Mouse (Mus musculus) heart, embryonic 10.5 days (tissue): Measurements from ENCODE around the gene Phtf1. TPM values are rescaled to one million over a fixed set of nuclear protein-coding genes. Genes with fewer than 3 reads are reported as not detected.

ENCODE experiments used
- DNase-seq: peaks from one replicate; pipeline ENCODE4 v3.0.0-alpha.2; 2017; ENCODE audit warnings: low spot score
- H3K27ac ChIP-seq: fragments of 300-500 bp; sonication (generic); 2 replicates; pipeline ENCODE4 v1.5.1; 2016; ENCODE audit warnings: mild to moderate bottlenecking
- H3K27me3 ChIP-seq: fragments of 300-500 bp; sonication (generic); 2 replicates; pipeline ENCODE4 v1.6.1; 2016; ENCODE audit warnings: mild to moderate bottlenecking; ENCODE audit not compliant: poor library complexity, insufficient read depth, severe bottlenecking
- H3K36me3 ChIP-seq: fragments of 300-500 bp; sonication (generic); 2 replicates; pipeline ENCODE4 v1.6.1; 2016; ENCODE audit warnings: mild to moderate bottlenecking, moderate library complexity
- H3K4me1 ChIP-seq: fragments of 300-500 bp; sonication (generic); 2 replicates; pipeline ENCODE4 v1.6.1; 2016; ENCODE audit warnings: mild to moderate bottlenecking
- H3K4me3 ChIP-seq: fragments of 300-500 bp; sonication (generic); 2 replicates; pipeline ENCODE4 v1.5.1; 2016; ENCODE audit warnings: mild to moderate bottlenecking, moderate library complexity
- H3K9me3 ChIP-seq: fragments of 300-500 bp; sonication (generic); 2 replicates; pipeline ENCODE4 v1.6.1; 2016; ENCODE audit warnings: mild to moderate bottlenecking, moderate library complexity
- WGBS: fragments of 180-500 bp; shearing (Covaris S2); methylation state at CpG from one replicate; pipeline ENCODE4 v1.1.7; 2016; 5-methylcytosine and 5-hydroxymethylcytosine counted together
- polyA plus RNA-seq: library from polyadenylated mRNA; unstranded; fragments of >200 nt; fragmentation: Nextera tagmentation; extraction: Ambion mirVana; gene quantifications from 2 replicates; pipeline ENCODE4 v1.2.1, GENCODE M21; 2016

Gene Phtf1
- 16.3 and 25.4 TPM in 2 replicates for polyA plus RNA-seq

GRCm38 (mm10) chr3:103967861-103968691 lies at the start of gene Phtf1:
Phtf1 (plus strand) TSS chr3:103968110.
- H3K27me3 ChIP-seq: no peaks in the 10 kb centered on the region
- DNase-seq: peak; percentile 95
- peak within 1 kb of the TSS; percentile 81 for H3K4me3 ChIP-seq
- H3K4me1 ChIP-seq: peaks cover 15% of the 10 kb centered on the region
- H3K27ac ChIP-seq: peak within 1 kb of the TSS; percentile 95
- no peaks in the 10 kb centered on the region for H3K9me3 ChIP-seq
- peaks cover 24% of the 10 kb centered on the region for H3K36me3 ChIP-seq
- under 1% methylated on average over 69 of the region's 70 CpGs for WGBS

- H3K4me3 ChIP-seq: no peak overlapping the region
- DNase-seq: no peak
- H3K27ac ChIP-seq: no peak overlapping the region
- H3K27me3 ChIP-seq: no peaks in the 10 kb centered on the region
- H3K36me3 ChIP-seq: peaks cover 5% of the 10 kb centered on the region; the same call in 1 of the 2 replicates
- no peaks in the 10 kb centered on the region for H3K9me3 ChIP-seq
- 93% methylated on average over 1 of the region's 1 CpGs for WGBS
- peaks cover 21% of the 10 kb centered on the region for H3K4me1 ChIP-seq
Observed at GRCm38 (mm10) chr3:103920094-103920493, 47.8 kb upstream of the Phtf1 start.

DNA sequence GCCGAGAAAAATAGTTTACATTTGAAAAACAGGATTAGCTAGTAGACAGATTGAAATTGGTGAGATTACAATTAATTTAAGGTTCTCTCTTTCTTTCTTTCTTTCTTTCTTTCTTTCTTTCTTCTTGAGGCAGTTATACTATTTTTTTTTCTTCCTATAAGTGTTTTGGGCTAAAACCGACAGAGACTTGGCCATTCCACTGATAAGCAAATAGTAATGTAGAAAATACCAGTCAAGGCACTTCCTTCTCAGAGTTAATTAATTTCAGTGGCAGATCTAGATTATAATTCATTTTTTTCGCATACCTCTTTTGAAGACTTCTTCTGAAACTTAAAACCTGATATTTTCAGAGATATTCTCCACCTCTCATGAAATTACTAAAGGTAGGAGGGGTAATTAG lies 42.6 kb upstream of the Phtf1 start:
- H3K36me3 ChIP-seq: peaks cover 11% of the 10 kb centered on the region; the same call in 1 of the 2 replicates
- no peak overlapping the region for H3K4me3 ChIP-seq
- WGBS: 78% methylated on average over 3 of the region's 3 CpGs
- H3K4me1 ChIP-seq: peaks cover 8% of the 10 kb centered on the region; the same call in 1 of the 2 replicates
- no peaks in the 10 kb centered on the region for H3K27me3 ChIP-seq
- no peaks in the 10 kb centered on the region for H3K9me3 ChIP-seq
- H3K27ac ChIP-seq: no peak overlapping the region
- no peak for DNase-seq

GRCm38 (mm10) chr3:103927511-103927910 lies 40.4 kb upstream of the Phtf1 start:
- Histone ChIP-seq H3K9me3 (no peaks in the 10 kb centered on the region), H3K4me3 (no peak overlapping the region), H3K4me1 (peaks cover 8% of the 10 kb centered on the region; the same call in 1 of the 2 replicates), H3K36me3 (peaks cover 27% of the 10 kb centered on the region), H3K27ac (no peak overlapping the region), H3K27me3 (no peaks in the 10 kb centered on the region)
- no peak for DNase-seq
- 68% methylated on average over 6 of the region's 6 CpGs for WGBS

DNA sequence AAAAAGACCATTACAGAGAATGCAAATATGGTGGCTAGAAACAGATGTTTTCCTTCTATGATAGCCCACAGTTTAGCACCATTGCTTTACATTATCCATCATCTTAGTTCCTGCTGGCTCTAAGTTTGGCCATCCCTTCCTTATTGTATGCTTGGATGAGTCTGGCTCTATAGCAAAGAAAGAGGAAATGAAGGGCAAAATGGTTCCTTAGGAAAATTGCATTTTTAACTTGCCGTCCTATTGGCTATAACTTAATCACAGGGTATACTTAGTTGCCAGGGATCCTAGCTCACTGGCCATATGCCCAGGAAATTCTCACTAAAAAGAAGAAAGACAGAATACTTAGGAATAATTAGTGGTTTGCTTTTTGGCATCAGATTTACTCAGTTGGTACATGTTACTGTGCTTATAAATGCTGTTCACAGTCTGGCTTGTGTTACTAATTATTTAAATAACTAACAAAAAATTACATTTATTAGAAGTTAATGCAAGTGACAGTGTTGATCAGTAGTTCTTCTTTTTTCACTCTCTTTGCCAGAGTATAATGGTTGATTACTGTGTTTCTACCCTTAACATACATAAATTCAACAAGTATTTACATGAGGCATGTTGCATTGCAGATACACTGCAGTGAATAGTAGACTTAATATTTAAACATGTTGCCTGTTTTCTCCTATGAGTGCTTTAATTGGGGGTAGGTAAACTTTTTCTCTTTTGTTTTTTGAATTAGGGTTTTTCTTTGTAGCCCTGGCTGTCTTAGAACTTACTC lies 22.9 kb upstream of the Phtf1 start:
- 95% methylated on average over 1 of the region's 1 CpGs for WGBS
- DNase-seq: no peak
- H3K4me3 ChIP-seq: no peak overlapping the region
- no peaks in the 10 kb centered on the region for H3K9me3 ChIP-seq
- H3K27me3 ChIP-seq: no peaks in the 10 kb centered on the region
- peaks cover 11% of the 10 kb centered on the region for H3K36me3 ChIP-seq
- no peak overlapping the region for H3K27ac ChIP-seq
- no peaks in the 10 kb centered on the region for H3K4me1 ChIP-seq

- Histone ChIP-seq H3K4me1 (no peaks in the 10 kb centered on the region), H3K27ac (no peak overlapping the region), H3K36me3 (peaks cover 11% of the 10 kb centered on the region; the same call in 1 of the 2 replicates), H3K9me3 (no peaks in the 10 kb centered on the region), H3K4me3 (no peak overlapping the region), H3K27me3 (no peaks in the 10 kb centered on the region)
- DNase-seq: no peak
- WGBS: 90% methylated on average over 7 of the region's 7 CpGs
Observed at GRCm38 (mm10) chr3:103948666-103949065, 19.2 kb upstream of the Phtf1 start.

- Histone ChIP-seq H3K36me3 (peaks cover 30% of the 10 kb centered on the region; the same call in 1 of the 2 replicates), H3K9me3 (no peaks in the 10 kb centered on the region), H3K27me3 (no peaks in the 10 kb centered on the region), H3K27ac (no peak overlapping the region), H3K4me3 (no peak overlapping the region), H3K4me1 (no peaks in the 10 kb centered on the region)
- no peak for DNase-seq
- 86% methylated on average over 3 of the region's 3 CpGs for WGBS
Observed at GRCm38 (mm10) chr3:103960622-103961021, 7.3 kb upstream of the Phtf1 start.

DNA sequence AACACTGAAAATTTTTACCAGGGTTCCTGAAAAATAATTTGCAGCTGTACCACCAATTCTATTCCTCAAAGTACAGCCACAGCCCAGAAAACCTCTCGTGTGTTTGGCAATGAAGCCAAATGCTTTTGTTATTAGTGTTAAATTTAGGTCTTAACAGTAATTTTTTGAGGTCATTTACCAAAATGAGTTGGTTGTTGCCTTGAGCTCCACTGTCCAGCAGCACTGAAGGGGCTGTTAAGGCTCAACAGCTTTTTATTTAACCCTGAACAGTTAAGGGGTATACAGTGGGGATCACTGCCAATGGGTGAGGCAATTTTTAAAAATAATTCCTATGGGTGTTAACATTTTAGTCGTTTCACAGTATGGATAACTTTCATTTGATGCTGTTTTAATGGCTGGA lies 679 bp upstream of the Phtf1 start:
- WGBS: 43% methylated on average over 2 of the region's 2 CpGs
- no peaks in the 10 kb centered on the region for H3K9me3 ChIP-seq
- peak overlapping the region; percentile 81 for H3K4me3 ChIP-seq
- no peaks in the 10 kb centered on the region for H3K27me3 ChIP-seq
- peak overlapping the region; percentile 95 for H3K27ac ChIP-seq
- peaks cover 15% of the 10 kb centered on the region for H3K4me1 ChIP-seq
- no peak for DNase-seq
- peaks cover 24% of the 10 kb centered on the region for H3K36me3 ChIP-seq

DNA sequence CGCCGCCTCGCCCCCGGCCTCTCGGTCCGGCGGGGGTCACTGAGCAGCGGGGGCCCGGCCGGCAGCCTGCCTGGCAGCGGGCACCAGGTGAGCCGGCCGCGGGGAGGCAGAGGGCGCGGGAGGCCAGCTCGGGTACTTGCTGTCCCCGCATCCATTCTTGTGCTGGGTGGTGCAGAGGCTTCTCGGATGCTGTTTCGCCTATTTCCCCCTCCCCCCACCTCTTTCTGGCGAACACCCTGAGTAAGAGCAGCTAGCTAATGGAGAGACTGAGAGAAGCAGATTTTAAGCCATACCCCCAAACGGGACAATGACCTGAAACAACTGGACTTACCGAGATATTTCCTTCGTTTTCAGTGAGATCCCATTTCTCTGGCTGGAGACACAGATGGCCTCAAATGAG lies 791 bp downstream of the Phtf1 start:
- peak overlapping the region; percentile 95 for H3K27ac ChIP-seq
- no peaks in the 10 kb centered on the region for H3K9me3 ChIP-seq
- H3K4me1 ChIP-seq: peaks cover 15% of the 10 kb centered on the region
- no peak for DNase-seq
- H3K36me3 ChIP-seq: peaks cover 20% of the 10 kb centered on the region
- WGBS: 1% methylated on average over 24 of the region's 24 CpGs
- H3K4me3 ChIP-seq: peak overlapping the region; percentile 81
- no peaks in the 10 kb centered on the region for H3K27me3 ChIP-seq

DNA sequence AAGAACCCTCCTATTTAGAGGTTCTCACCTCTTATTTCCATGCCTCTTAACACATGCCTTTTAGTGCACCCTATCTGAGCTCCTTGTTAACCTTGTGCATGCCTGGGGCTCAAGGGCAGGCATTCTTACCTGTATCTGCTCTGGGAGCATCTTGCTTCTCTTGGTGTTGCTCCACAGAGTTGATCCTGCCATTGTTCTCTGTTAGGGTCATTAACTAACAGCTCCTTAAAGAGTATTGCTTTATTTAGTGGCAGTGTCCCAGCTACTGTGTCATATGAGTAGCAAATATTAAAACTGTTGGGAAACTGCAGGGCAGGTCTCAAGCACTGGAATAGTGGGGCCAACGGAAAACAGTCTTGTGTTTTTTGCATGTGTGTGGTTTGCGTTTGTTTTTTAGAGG lies 3.2 kb downstream of the Phtf1 start:
- no peaks in the 10 kb centered on the region for H3K27me3 ChIP-seq
- H3K4me1 ChIP-seq: peaks cover 19% of the 10 kb centered on the region
- no peaks in the 10 kb centered on the region for H3K9me3 ChIP-seq
- no peak overlapping the region for H3K27ac ChIP-seq
- no peak overlapping the region for H3K4me3 ChIP-seq
- 93% methylated on average over 2 of the region's 2 CpGs for WGBS
- DNase-seq: no peak
- H3K36me3 ChIP-seq: peaks cover 25% of the 10 kb centered on the region

- DNase-seq: no peak
- WGBS: 85% methylated on average over 4 of the region's 4 CpGs
- Histone ChIP-seq H3K27ac (no peak overlapping the region), H3K36me3 (peaks cover 46% of the 10 kb centered on the region), H3K9me3 (no peaks in the 10 kb centered on the region), H3K4me3 (no peak overlapping the region), H3K4me1 (no peaks in the 10 kb centered on the region), H3K27me3 (no peaks in the 10 kb centered on the region)
Observed at GRCm38 (mm10) chr3:103984556-103984955, 16.6 kb downstream of the Phtf1 start.

GRCm38 (mm10) chr3:103985194-103985593 lies 17.3 kb downstream of the Phtf1 start:
- Histone ChIP-seq H3K9me3 (no peaks in the 10 kb centered on the region), H3K27me3 (no peaks in the 10 kb centered on the region), H3K4me3 (no peak overlapping the region), H3K27ac (no peak overlapping the region), H3K4me1 (no peaks in the 10 kb centered on the region), H3K36me3 (peaks cover 52% of the 10 kb centered on the region)
- WGBS: 94% methylated on average over 2 of the region's 2 CpGs
- no peak for DNase-seq

DNA sequence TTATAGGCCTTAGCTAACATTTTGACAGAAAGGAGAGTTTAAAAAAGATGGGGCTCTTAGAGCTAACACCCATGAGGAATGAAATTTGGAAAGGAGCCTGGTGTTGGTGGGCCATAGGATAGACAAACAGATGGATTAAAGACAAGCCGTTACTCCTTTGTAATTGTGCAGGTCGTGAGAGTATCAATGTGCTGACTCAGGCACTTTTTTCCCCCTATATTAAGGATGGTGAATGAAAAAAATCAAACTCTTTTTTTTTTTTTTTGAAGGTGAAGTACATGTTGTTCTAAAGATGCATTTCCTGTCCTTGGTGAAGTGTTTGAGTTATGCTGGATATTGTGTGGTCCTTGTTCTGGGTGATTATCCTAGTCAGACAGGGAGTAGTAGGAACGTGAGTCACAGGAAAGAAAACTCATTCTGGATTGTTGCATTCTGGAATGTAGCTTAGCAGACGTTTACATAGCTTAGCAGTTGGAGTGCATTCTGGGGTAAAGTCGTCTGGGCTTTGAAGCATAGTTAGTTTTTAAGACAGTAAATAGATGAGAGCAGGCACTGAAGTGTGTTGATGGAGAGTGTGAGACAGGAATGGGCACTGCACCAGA lies 20.0 kb downstream of the Phtf1 start:
- no peak overlapping the region for H3K27ac ChIP-seq
- H3K36me3 ChIP-seq: peaks cover 65% of the 10 kb centered on the region

More for the DNA sequence above, 20.0 kb downstream of the Phtf1 start:
- WGBS: 68% methylated on average over 5 of the region's 5 CpGs
- no peak for DNase-seq
- Histone ChIP-seq H3K27me3 (no peaks in the 10 kb centered on the region), H3K4me1 (no peaks in the 10 kb centered on the region), H3K9me3 (no peaks in the 10 kb centered on the region), H3K4me3 (no peak overlapping the region)
